In genomic region chr4:153481361-153482234, GRCm38 (mm10) we compare ENCODE assay signal across 8 mouse cellular contexts. TPM values are rescaled to one million over a fixed set of nuclear protein-coding genes. Genes with fewer than 3 reads are reported as not detected.
DNase-seq lines count a peak whose midpoint lies in the region; ATAC-seq lines count a peak whose summit lies in the region.

No protein-coding gene starts in this region.

- H3K4me3 ChIP-seq in kidney, embryonic 16.5 days (ENCODE audit: low read length): peak overlapping the region; percentile 52
- peak overlapping the region; percentile 73 for H3K4me3 ChIP-seq in hindbrain, embryonic 11.5 days (ENCODE audit: low read depth, low read length)
- H3K4me3 ChIP-seq in midbrain, embryonic 16.5 days (ENCODE audit: low read depth, low read length): peak overlapping the region; percentile 83

- H3K36me3 ChIP-seq in kidney, embryonic 16.5 days (ENCODE audit: insufficient read depth, low read length): no peaks in the 10 kb centered on the region
- no peaks in the 10 kb centered on the region for H3K36me3 ChIP-seq in hindbrain, embryonic 11.5 days (ENCODE audit: control insufficient read depth, insufficient read depth, low read length)
- H3K36me3 ChIP-seq in midbrain, embryonic 16.5 days (ENCODE audit: control insufficient read depth, insufficient read depth, low read length): no peaks in the 10 kb centered on the region

- H3K4me2 ChIP-seq in kidney, embryonic 16.5 days (replicated peaks; ENCODE audit: low read depth, low read length): peak overlapping the region; percentile 78
- peak overlapping the region; percentile 98 for H3K4me2 ChIP-seq in hindbrain, embryonic 11.5 days (replicated peaks; ENCODE audit: low read depth, low read length)
- H3K4me2 ChIP-seq in midbrain, embryonic 16.5 days (ENCODE audit: low read length): peak overlapping the region; percentile 85

- peaks cover 23% of the 10 kb centered on the region for H3K4me1 ChIP-seq in kidney, embryonic 16.5 days (ENCODE audit: insufficient read depth, low read length)
- H3K4me1 ChIP-seq in hindbrain, embryonic 11.5 days (replicated peaks; ENCODE audit: control insufficient read depth, insufficient read depth, low read length): peaks cover 22% of the 10 kb centered on the region
- peaks cover 60% of the 10 kb centered on the region for H3K4me1 ChIP-seq in midbrain, embryonic 16.5 days (ENCODE audit: control insufficient read depth, insufficient read depth, low read length)

- no peak for ATAC-seq in kidney, embryonic 16.5 days (ENCODE audit: low FRiP score, low TSS enrichment)
- no peak for ATAC-seq in hindbrain, embryonic 11.5 days (ENCODE audit: low FRiP score)
- ATAC-seq in midbrain, embryonic 16.5 days: 0 out of 2 replicates have a peak, but pooled peaks have one; percentile 1
- no peak for ATAC-seq in frontal cortex, adult (ENCODE audit: low TSS enrichment)

- H3K27ac ChIP-seq in kidney, embryonic 16.5 days (ENCODE audit: low read length): no peak overlapping the region
- H3K27ac ChIP-seq in hindbrain, embryonic 11.5 days (ENCODE audit: low read depth, low read length): peak overlapping the region; percentile 61
- H3K27ac ChIP-seq in midbrain, embryonic 16.5 days (ENCODE audit: low read length): peak overlapping the region; percentile 79

- H3K9ac ChIP-seq in kidney, embryonic 16.5 days (replicated peaks; ENCODE audit: low read length): peak overlapping the region; percentile 58
- peak overlapping the region; percentile 83 for H3K9ac ChIP-seq in hindbrain, embryonic 11.5 days (ENCODE audit: low read depth, low read length)
- peak overlapping the region; percentile 93 for H3K9ac ChIP-seq in midbrain, embryonic 16.5 days (ENCODE audit: low read depth, low read length)

- WGBS in kidney, embryonic 16.5 days: under 1% methylated on average over 68 of the region's 71 CpGs
- under 1% methylated on average over 52 of the region's 71 CpGs for WGBS in hindbrain, embryonic 11.5 days
- WGBS in midbrain, embryonic 16.5 days: 1% methylated on average over 52 of the region's 71 CpGs

- no peak for DNase-seq in kidney, postnatal 36 days
- DNase-seq in embryo, embryonic 10 days (ENCODE audit: low spot score): peak; percentile 21
- peak; percentile 67 for DNase-seq in hindbrain, embryonic 11.5 days (ENCODE audit: low spot score)
- no peak for DNase-seq in cerebellum, adult 9-11 months
- DNase-seq in spleen, postnatal 14 days (ENCODE audit: low spot score in 2 of 2): no peak

- H3K9me3 ChIP-seq in kidney, embryonic 16.5 days (ENCODE audit: low read length): no peaks in the 10 kb centered on the region
- H3K9me3 ChIP-seq in hindbrain, embryonic 11.5 days (ENCODE audit: control insufficient read depth, low read length): no peaks in the 10 kb centered on the region
- H3K9me3 ChIP-seq in midbrain, embryonic 16.5 days (replicated peaks; ENCODE audit: control insufficient read depth, low read length, poor library complexity, severe bottlenecking): no peaks in the 10 kb centered on the region

- H3K27me3 ChIP-seq in kidney, embryonic 16.5 days (ENCODE audit: insufficient read depth, low read length): peaks cover 82% of the 10 kb centered on the region
- H3K27me3 ChIP-seq in hindbrain, embryonic 11.5 days (ENCODE audit: control insufficient read depth, insufficient read depth, low read length): peaks cover 10% of the 10 kb centered on the region
- no peaks in the 10 kb centered on the region for H3K27me3 ChIP-seq in midbrain, embryonic 16.5 days (ENCODE audit: control insufficient read depth, insufficient read depth, low read depth, low read length)

RNA-seq across cellular contexts. Expression of gene Ajap1, which starts 1.0 kb away (rescaled TPM):
- polyA plus RNA-seq in kidney, embryonic 16.5 days (2015; fragmentation: Nextera tagmentation; extraction: Ambion mirVana): 1.5 and 2.6 TPM in 2 replicates
- 2.9 and 3.7 TPM in 2 replicates for polyA plus RNA-seq in hindbrain, embryonic 11.5 days (2014; fragmentation: Nextera tagmentation; extraction: Ambion mirVana)
- polyA plus RNA-seq in midbrain, embryonic 16.5 days (2015; fragmentation: Nextera tagmentation; extraction: Ambion mirVana): 10.0 and 15.0 TPM in 2 replicates

Comparison
In these comparisons a context has a peak if more than half of its experiments do, and no peak if none do; other contexts are left out.
1. DNase-seq: peak in embryo, embryonic 10 days (single experiment) and hindbrain, embryonic 11.5 days (single experiment); none in kidney, postnatal 36 days (0 of 2), cerebellum, adult 9-11 months (single experiment) and spleen, postnatal 14 days (0 of 2).
2. Peak in every context shown above with its lines, with median percentiles within 50 percentile points of each other: H3K4me2 ChIP-seq, H3K4me3 ChIP-seq and H3K9ac ChIP-seq.